Mouse (Mus musculus): ENCODE measurements around the gene Gm9736. TPM values are rescaled to one million over a fixed set of nuclear protein-coding genes. Genes with fewer than 3 reads are reported as not detected.
"Not testable (repeated sequence)": the region's sequence is repeated elsewhere in the genome, so short reads cannot be mapped to it uniquely, and the experiment has no call there.

Gm9736 gene
- total RNA-seq (2021), result not detected
- long read RNA-seq, experiment 1, result 0 reads
- long read RNA-seq, experiment 2, result 0 reads

DNA sequence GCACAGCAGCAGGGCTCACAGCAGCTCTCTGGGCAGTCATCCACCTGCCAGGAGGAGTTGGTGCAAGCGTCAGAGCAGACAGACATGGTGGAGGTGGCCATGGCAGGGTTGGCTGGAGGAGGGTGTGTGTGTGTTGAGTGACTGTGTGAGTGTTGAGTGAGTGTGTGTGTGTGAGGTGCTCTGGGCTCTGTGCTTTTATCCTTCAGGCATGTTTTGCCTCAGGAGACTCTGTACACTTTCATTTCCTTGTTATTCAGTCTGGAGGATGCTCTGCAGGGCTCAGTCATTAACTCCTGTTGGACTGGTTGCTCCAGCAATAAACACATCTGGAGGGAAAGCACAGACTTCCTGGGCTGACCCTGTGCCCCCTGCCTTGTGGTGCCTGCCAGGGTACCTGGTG lies at the start of gene Gm9736:
Gm9736 (minus strand) TSS at position 101 of the 400 bp plus-strand sequence.
- not testable (repeated sequence) for DNase-seq (ENCODE audit: low spot score in 2 of 2)

GRCm38 (mm10) chr10:77798921-77799508 lies 47.9 kb upstream of the Gm9736 start, which contains the start of gene Gm19668:
Gene Gm19668 (minus strand): TSS chr10:77799133.
- DNase-seq (ENCODE audit: low spot score in 2 of 2), result no peak

GRCm38 (mm10) chr10:77798164-77798920 lies 47.2 kb upstream of the Gm9736 start:
- not testable (repeated sequence) for DNase-seq (ENCODE audit: low spot score in 2 of 2)

GRCm38 (mm10) chr10:77797677-77798076 lies 46.5 kb upstream of the Gm9736 start:
- DNase-seq (ENCODE audit: low spot score in 2 of 2), result no peak

- no peak for DNase-seq (ENCODE audit: low spot score in 2 of 2)
Observed at GRCm38 (mm10) chr10:77794976-77795375, 43.8 kb upstream of the Gm9736 start, which contains the start of gene Gm9639. Gene Gm9639 (minus strand): TSS chr10:77795076.

GRCm38 (mm10) chr10:77788621-77789020 lies 37.5 kb upstream of the Gm9736 start:
- no peak for DNase-seq (ENCODE audit: low spot score in 2 of 2)

- DNase-seq (ENCODE audit: low spot score in 2 of 2), result not testable (repeated sequence)
Observed at GRCm38 (mm10) chr10:77787876-77788275, 36.7 kb upstream of the Gm9736 start, which contains the start of gene Gm7137. Gene Gm7137 (minus strand): TSS chr10:77788200.

- not testable (repeated sequence) for DNase-seq (ENCODE audit: low spot score in 2 of 2)
Observed at GRCm38 (mm10) chr10:77783396-77783795, 32.2 kb upstream of the Gm9736 start.

GRCm38 (mm10) chr10:77782442-77782841 lies 31.3 kb upstream of the Gm9736 start, which contains the start of gene Gm3250:
Gene Gm3250 (minus strand): TSS chr10:77782542.
- DNase-seq (ENCODE audit: low spot score in 2 of 2), result not testable (repeated sequence)

GRCm38 (mm10) chr10:77776844-77777243 lies 25.7 kb upstream of the Gm9736 start, which contains the start of gene Gm7138:
Gene Gm7138 (minus strand): TSS chr10:77776944.
- DNase-seq (ENCODE audit: low spot score in 2 of 2), result not testable (repeated sequence)

- DNase-seq (ENCODE audit: low spot score in 2 of 2), result not testable (repeated sequence)
Observed at GRCm38 (mm10) chr10:77772142-77772541, 21.0 kb upstream of the Gm9736 start.

DNA sequence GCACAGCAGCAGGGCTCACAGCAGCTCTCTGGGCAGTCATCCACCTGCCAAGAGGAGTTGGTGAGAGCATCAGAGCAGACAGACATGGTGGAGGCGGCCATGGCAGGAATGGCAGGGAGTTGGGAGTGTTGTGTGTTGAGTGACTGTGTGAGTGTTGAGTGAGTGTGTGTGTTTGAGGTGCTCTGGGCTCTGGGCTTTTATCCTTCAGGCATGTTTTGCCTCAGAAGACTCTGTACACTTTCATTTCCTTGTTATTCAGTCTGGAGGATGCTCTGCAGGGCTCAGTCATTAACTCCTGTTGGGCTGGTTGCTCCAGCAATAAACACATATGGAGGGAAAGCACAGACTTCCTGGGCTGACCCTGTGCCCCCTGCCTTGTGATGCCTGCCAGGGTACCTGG lies 20.1 kb upstream of the Gm9736 start, which contains the start of gene Gm3238:
Gm3238 (minus strand) TSS at position 101 of the 400 bp plus-strand sequence.
- not testable (repeated sequence) for DNase-seq (ENCODE audit: low spot score in 2 of 2)

GRCm38 (mm10) chr10:77769727-77770126 lies 18.6 kb upstream of the Gm9736 start:
- no peak for DNase-seq (ENCODE audit: low spot score in 2 of 2)

DNA sequence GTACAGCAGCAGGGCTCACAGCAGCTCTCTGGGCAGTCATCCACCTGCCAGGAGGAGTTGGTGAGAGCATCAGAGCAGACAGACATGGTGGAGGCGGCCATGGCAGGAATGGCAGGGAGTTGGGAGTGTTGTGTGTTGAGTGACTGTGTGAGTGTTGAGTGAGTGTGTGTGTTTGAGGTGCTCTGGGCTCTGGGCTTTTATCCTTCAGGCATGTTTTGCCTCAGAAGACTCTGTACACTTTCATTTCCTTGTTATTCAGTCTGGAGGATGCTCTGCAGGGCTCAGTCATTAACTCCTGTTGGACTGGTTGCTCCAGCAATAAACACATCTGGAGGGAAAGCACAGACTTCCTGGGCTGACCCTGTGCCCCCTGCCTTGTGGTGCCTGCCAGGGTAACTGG lies 8.4 kb upstream of the Gm9736 start, which contains the start of gene Gm3233:
Gm3233 (minus strand) TSS at position 101 of the 400 bp plus-strand sequence.
- DNase-seq (ENCODE audit: low spot score in 2 of 2), result not testable (repeated sequence)

DNA sequence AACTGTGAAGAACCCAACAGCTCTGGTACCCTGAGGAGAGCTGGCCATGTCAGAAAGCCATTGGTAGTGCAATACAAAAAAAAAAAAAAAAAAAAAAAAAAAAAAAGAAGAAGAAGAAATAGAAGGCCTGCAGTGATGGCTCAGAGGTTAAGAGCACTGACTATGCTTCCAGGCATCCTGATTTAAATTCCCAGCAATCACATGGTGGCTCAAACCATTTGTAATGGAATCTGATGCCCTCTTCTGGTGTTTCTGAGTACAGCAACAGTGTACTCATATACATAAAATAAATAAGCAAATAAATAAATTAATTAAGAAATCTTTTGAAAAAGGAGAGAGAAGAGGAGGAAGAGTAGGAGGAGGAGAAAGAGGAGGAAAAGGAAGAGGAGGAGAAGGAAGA lies 2.3 kb upstream of the Gm9736 start:
- DNase-seq (ENCODE audit: low spot score in 2 of 2), result no peak

- not testable (repeated sequence) for DNase-seq (ENCODE audit: low spot score in 2 of 2)
Observed at GRCm38 (mm10) chr10:77752312-77752711, 1.2 kb upstream of the Gm9736 start.

GRCm38 (mm10) chr10:77750686-77751085 lies 468 bp downstream of the Gm9736 start:
- DNase-seq (ENCODE audit: low spot score in 2 of 2), result not testable (repeated sequence)

GRCm38 (mm10) chr10:77741924-77742688 lies 9.0 kb downstream of the Gm9736 start, which contains the start of gene Gm18596:
Gene Gm18596 (minus strand): TSS chr10:77742638.
- DNase-seq (ENCODE audit: low spot score in 2 of 2), result not testable (repeated sequence)

DNA sequence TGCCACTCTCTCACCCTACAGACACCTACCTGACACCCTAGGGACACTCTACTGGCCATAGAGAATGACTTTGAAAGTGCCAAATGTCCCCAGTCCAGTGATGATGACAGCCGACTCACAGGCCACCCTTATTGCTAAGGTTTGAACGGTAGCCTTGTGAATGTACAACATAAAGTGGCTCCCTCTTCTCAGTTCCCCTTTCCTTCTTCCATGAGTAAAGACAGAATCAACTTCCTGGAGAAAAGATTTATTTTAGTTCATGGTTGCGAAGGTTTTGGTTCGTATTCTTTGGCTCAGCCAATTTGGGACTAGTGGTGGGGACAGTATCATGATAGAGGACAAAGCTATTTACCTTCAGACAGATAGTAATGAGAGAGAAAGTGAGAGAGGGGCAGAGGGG lies 12.2 kb downstream of the Gm9736 start:
- DNase-seq (ENCODE audit: low spot score in 2 of 2), result no peak

DNA sequence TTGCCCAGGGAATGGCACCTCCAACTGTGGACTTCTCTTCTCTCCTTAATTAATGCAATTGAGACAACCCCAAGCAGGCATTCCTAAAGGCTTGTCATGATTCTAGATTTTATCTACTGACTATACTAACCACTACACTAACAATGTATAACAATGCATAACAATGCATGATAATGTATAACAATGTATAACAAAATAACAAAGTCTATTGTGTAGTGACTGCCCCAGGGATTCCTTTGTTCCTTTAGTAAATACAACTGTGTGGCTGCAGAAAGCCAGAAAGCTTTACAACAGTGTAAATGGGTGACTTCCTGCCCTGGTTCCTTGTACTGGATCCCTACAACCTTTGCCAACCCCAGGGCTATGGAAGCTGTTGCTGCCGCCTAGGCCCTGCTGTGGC lies 15.2 kb downstream of the Gm9736 start:
- no peak for DNase-seq (ENCODE audit: low spot score in 2 of 2)

- DNase-seq (ENCODE audit: low spot score in 2 of 2), result no peak
Observed at GRCm38 (mm10) chr10:77729241-77729640, 21.9 kb downstream of the Gm9736 start.

Data from left cerebral cortex, adult 18-20 months (tissue).